Mouse (Mus musculus): ENCODE results near the gene Brd3.
"Not testable (repeated sequence)": the region's sequence is repeated elsewhere in the genome, so short reads cannot be mapped to it uniquely, and the experiment has no call there.

Brd3 gene

DNA sequence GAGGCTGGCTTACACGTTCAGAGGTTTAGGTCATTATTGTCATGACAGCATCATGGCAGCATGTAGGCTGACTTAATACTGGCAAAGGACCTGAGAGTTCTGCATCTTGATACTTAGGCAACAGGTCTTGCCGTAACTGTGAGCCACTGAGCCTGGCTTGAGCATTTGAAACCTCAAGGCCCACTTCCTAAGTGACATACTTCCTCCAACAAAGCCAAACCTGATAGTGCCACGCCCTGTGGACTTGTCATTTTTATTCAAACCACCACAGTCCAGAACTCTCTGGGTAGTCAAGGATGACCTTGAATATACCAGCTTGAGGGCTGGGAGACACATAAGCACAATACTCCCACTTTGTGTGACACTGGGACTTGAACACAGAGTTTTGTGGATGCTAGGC lies 5.4 kb upstream of the Brd3 start:
- peak; percentile 90 for DNase-seq (ENCODE audit: low read depth)

DNA sequence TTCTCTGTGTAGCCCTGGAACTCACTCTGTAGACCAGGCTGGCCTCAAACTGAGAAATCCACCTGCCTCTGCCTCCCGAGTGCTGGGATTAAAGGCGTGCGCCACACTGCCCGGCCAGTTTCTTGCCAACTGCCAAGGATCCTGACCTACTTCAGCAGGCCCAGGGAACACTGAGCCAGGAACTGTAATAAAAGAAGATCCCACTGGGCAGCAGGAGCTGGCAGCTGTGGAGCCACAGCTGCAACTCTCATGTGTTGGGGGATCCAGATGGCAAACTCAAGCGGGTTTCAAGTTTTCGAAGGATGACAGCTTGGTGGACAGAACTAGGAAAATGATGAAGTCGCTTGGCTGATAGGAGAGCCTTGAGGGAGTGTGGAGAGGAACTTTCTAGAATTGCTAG lies 3.2 kb upstream of the Brd3 start:
- no peak for DNase-seq (ENCODE audit: low read depth)

DNA sequence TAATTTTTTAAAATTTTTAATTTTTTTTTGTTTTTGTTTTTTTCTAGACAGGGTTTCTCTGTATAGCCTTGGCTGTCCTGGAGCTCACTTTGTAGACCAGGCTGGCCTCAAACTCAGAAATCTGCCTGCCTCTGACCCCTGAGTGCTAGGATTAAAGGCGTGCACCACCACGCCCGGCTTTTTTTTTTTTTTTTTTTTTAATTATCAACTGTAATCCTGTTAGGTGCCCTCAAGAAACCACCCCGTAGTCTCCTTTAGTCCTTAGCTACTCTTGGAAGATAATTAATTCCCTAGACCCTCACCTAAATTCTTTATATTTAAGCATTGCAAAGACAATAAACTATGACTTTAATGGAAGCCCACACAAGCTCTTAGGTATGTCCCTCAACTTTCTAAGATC lies 804 bp downstream of the Brd3 start:
- DNase-seq (ENCODE audit: low read depth) = not testable (repeated sequence)

DNA sequence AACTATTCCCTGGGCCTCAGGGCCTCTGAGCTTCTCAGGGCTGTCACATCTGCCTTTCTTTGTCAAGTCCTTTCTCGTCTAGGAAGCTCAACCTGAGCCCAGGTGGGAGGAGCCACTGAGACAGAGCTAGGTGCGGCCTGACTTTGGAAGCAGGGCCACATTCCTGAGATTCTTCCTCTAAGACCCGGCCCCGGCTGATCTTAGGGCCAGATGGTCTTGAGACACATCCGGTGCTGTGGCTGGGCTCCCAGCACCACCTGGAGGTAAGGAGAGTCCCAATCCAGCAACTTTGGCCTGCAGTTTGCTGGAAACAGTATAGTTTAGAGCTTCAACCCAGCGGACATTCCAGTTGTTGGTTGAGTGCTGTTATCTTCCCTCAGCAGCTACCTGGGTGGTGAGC lies 1.9 kb downstream of the Brd3 start:
- DNase-seq (ENCODE audit: low read depth) = no peak

DNA sequence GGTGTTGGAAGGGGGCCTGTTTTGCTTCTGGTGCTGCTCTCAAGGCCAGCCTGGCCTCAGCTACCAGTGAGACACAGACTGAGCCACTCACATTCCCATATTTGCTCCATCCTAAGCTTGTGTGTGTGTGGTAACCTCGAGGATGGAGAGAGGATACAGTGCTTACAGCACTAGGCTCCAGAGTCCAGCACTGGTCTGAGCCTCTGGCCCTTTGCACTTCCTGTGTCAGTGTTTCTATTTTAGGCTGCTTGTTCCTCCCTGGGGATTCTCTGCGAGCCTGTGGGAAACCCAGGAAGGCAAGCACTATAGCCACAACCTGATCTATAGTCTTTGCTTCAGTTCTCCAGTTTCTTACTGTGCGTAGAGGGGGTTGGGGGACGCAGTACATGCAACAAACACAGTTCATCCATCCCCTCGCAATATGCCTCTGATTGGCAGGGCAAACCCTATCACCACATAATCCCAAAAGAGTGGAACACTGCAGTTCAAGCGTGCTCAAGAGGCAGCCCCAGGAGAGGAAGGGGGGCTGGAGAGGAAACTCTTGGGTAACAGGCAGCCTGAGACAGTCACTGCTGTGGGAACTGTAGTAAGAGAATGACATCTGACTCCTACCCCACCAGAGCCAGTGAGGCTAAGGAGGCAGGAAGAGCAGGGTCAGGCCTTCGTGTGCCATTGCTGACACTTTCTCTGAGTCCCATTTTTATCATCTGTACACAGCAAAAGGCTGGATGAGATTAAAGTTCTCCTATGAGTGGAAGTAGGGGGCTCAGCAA lies 3.2 kb downstream of the Brd3 start:
- peak; percentile 85 for DNase-seq (ENCODE audit: low read depth)

DNA sequence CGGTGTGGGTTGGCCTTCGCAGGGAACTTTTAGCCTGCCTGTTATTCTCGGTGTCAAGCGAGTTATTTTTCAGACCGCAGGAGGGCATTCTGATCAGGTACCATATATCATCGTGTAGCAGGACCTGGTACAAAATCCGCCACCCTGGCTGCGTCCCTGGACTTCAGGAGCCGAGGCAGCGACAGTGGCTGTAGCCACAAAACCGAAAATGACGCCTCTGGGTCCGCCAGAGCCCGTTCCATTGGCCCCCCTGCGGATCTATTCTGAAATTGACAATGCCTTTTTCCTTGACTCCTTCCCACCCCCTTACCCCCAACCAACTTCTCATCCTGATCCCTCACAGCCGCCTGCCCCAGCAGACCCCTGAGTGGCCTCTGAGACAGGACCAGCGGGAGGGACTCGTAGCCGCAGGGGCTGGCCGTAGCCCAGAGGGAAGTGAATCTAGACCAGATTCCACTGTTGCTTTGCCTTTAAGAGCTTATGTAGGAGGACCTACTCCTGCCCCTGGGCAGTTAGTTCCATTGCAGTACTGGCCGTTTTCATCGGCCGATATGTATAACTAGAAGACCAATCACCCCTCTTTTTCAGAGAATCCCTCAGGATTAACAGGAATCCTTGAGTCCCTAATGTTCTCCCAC lies 11.0 kb downstream of the Brd3 start:
- DNase-seq (ENCODE audit: low read depth) = no peak

DNA sequence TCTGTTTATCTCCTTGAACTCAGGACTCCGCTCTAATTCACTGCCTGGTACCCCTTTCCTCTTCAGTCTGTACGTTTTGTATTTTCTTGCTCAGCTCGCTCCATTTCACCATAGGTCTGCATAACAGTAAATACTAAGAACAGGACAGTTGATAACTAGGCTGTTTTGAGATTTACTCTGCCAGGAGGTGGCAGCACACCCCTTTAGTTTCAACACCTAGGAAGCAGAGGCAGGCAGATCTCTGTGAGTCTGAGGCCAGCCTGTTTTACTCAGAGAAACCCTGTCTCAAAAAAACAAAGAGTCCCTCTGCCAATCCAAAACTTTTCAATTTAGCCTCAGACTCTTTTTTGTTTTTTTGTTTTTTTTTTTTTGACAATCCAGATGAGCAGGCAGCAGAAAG lies 13.5 kb downstream of the Brd3 start:
- DNase-seq (ENCODE audit: low read depth) = peak; percentile 62

DNA sequence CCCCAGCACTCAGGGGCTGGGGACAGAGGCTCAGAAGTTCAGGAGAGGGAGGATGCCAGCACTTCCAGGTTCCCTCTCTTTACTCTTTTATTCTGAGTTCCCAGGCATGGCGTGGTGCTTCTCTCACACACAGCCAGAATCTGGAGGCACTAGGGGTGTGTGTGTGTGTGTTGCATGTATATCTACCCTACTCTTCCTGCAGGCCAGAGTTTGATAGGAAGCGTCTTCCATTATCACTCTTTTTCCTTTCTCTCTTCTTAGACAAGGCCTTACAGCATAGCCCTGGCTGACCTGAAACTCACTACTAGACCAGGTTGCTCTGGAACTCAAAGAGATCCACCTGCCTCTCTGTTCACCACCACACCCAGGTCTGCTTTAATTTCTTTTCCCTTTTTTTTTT lies 16.5 kb downstream of the Brd3 start:
- no peak for DNase-seq (ENCODE audit: low read depth)

DNA sequence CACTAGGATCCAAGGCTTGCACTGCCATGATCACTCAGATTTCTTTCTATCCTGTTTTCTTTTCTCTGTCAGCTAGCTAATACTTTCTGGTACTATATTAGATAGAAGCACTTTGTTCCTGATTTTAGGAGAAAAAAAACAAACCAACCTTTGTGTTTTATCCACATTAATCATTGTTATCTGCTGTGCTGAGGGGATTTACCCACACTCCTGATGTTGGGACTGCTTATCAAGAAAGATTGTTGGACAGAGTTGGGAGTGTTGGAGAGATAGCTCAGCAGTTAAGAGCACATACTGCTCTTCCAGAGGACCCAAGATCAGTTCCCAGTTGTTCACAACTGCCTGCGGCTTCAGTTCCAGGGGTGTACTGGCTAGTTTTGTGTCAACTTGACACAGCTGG lies 19.1 kb downstream of the Brd3 start:
- DNase-seq (ENCODE audit: low read depth) = no peak

DNA sequence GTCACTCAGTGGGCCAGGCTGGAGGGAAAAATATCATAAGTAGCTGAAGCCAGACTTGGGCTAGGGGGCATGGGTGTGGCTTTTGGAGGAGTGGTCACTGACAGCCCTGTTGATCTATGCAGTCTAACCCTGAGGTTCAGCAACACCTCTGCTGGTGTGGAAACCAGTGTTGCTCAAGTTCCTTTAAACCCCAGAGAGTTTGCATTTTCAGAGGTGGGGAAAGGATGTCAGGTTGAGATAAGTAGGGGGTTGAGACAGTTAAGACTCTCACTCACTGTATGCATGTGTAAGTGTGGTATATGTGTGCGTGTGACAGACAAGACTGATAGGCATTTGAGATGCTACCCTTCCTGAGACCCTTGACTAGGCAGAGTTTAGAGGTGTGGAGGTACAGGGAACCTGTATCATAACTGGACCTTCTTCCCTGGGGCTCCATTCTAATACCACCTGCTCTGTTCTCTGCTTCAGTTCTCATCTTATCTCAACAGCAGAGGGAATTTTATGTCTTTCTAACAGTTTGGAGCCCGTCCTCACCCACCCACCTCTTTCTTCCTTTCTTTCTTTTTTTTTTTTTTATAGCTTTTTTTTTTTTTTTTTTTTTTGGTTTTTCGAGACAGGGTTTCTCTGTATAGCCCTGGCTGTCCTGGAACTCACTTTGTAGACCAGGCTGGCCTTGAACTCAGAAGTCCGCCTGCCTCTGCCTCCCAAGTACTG lies 20.0 kb downstream of the Brd3 start:
- DNase-seq (ENCODE audit: low read depth) = peak; percentile 93

DNA sequence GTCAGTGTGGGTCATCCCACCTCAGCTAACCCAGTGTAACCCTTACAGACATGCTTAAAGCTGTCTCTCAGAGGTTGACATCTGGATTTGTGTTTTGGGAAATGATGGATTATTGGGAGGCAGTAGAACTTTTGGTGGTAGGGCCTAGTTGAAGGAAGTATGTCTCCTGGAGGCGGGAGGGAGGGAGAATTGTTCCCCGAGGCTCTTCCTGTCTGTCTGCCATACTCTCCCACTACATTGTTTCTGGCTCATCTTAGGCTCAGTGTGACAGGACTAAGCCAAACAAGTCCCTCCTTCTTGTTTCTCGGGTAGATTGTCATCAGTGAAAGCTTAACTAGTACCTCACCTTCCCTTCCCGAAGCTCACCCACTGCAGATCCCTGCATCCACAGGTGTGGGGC lies 20.7 kb downstream of the Brd3 start:
- DNase-seq (ENCODE audit: low read depth) = no peak

DNA sequence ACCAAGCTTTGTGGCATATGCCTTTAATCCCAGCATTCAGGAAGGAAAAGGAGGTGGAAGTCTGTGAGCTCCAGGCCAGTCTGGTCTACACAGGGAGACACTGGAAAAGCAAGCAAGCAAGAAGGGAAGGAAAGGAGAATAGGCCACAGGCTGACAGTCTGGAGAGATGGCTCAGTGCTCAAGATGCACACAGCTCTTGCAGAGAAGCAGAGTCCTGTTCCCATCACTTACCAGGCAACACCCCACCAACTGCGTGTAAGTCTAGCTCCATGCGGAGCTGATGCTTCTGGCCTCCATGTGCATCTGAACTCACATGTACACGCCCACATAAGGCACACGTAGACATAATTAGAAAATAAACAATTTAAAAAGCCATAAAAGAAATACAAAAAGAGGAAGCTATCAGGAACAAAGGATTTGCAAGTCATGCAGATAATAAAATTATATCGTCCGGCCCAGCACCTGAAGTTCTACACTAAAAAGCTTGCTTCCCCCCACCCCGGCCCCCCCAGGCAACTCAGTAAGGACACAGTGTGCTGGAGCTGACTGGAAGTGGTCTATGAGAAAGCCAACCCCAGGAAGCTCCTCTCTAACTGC lies 25.1 kb downstream of the Brd3 start:
- peak; percentile 65 for DNase-seq (ENCODE audit: low read depth)

DNA sequence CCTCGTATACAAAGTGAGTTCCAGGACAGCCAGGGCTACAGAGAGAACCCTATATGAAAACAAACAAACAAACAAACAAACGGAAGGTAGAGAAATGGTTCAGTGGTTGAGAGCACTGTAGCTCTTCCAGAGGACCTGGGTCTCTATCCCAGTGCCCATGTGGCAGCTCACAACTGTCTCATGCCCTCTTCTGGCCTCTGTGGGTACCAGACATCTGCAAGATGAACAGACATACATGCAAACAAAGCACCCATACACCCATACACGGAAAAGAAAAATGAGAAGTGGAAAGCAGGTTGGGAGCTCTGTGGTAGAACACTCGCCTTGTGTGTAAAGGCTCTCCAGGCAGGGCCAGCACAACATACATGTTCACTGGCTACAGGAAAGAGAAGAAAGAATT lies 27.1 kb downstream of the Brd3 start:
- DNase-seq (ENCODE audit: low read depth) = peak; percentile 63

DNA sequence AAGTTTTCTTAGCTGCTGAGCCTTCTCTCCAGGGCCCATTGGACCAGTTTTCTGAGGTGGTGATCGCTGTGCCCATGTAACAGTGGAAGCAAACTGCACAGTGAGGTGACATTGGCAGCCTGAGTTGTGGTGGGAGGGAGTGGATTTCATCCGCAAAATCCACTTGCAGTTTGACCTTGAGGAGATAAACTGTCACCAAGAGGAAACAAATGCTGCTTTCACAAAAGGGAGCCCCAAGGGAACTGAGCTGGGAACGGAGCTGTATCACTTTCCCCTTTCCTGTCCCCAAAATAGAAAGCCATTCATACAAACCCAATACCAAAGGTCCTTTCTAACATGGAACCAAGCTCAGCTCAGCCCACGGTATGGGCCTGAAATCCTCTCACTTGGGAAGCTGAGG lies 27.6 kb downstream of the Brd3 start:
- DNase-seq (ENCODE audit: low read depth) = peak; percentile 49

DNA sequence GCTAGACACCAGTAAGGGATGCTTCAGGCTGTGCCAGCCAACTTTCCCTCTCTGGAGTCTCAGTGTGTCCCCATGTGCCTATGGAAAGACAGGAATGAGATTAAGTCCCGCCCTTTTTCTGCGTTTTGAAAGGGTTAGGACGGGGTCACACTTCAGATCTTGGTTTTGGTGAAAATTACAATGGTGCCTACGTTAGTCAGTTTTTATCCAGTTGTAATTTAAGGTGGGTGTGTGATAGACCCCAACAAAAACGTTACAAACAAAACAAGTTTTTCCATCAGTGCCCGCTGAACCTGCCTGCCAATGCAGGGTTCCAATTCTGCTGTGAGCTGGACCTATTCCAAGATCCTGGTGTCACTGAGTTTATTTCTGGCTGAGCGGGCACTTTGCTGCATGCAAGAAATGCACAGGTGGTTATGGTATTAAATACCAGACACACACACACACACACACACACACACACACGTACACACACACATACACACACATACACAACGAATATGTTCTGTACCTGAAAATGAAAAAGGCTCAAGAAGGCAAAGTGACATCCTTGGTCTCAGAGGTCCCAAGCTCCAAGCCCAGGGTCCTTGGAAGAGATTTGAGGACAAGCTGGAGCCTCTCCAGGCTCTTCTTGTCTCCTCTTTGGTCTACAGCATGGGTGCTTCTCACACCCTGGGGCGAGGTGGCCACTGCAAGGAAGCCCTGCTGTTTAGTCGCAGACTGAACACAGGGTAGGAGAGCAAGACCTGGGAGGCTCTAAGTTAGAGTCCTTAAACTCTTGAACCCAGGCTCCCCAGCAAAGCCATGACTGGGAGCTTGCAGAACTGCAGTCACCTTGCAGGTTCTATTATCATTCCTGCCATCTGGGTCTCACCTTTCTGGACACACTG lies 30.9 kb downstream of the Brd3 start:
- no peak for DNase-seq (ENCODE audit: low read depth)

DNA sequence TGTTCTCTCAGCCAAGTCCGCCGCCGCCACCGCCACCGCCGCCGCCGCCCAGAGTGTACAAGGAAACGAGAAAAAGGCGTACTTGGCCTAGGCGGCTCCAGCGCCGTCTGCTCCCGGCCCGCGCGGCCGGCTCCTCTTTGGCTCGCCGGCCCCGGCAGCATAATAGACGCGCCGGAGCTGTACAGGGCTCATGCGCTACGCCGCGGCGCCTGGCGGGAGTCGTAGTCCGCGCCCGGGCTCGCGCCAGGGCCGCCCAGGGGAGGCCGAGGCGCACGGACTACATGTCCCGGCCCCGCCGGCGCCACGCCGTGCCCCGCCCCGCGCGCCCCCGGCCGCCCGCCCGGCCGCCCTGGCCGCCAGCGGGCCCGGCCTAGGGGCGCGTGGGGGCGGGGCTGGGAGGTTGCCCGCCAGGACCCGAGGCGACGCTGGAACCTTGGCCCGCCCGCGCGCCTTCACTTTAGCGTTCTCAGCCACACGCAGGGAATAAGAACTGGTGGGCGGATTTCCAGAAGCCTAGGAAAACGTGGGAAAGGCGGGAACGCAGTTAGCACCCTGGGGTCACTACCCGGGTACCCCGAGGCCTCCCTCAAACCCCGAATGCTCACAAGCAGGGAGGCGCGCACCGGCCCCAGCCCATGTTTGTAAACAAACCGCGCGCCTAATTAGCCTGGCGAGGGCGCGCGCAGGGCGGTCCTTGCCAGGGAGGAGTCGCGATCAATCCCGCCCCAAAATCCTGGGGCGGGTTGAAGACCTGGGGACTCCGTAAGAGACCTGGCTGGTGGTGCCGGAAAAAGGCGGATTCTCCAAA lies 31.8 kb downstream of the Brd3 start:
- DNase-seq (ENCODE audit: low read depth) = peak; percentile 88

DNA sequence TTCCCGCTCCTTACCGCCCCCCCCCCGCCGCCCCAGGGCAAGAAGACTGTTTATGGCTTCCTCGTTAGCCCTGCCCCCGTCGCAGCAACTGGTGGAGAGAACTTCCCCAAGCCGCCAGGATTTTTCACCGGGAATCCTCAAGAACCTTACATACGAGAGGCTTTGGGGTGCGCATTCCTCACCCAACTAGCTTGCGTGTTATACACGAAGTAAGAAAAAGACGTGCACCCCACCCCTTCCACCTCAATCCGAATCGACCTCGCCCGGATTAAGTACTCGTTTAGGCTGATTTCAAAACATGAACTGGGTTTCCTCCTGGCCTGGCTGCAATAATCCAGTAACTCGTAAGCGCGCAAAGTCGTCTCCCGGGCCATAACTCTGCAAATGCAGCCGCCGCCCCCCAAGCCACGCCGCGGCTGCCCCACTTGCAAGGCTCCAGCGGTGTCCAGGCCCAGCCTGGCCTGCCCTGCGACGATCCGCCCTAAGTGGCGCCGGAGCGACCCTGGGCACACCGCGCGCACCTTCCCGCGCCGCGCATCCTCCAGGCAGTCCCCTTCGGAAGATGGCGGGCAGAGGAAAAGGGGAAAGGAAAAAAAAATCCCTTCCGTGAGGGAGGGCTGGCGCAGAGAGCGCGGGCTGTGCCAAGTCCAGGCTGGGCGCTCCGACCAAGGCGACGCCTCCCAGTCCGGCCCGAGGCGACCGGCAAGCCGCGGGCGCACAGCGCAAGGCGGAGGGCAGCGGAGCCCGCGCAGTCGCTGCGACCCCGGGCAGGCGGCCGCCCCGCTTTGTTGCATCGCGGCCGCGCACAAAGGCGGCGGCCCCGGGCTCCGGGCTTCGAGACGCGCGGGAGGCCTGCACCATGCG lies 32.6 kb downstream of the Brd3 start:
- peak; percentile 59 for DNase-seq (ENCODE audit: low read depth)

DNA sequence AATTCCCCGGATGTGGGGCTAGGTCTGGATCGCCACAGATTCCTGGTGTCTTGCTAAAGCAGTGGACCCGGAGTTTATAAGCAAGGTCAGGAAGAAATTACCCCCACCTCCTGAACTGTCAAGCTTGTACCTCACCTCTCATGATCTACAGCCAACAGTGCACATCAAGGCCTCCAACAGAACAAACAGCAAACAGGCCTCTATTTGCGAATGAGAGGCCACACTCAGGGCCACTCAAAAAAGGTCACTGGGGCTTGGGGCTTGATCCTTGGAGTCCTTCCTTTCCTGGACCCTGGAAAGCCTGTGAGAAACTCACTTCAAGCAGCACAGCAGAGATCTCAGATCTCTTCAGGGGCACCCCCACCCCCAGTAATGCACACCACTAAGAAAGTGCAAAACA lies 33.6 kb downstream of the Brd3 start:
- DNase-seq (ENCODE audit: low read depth) = no peak

DNA sequence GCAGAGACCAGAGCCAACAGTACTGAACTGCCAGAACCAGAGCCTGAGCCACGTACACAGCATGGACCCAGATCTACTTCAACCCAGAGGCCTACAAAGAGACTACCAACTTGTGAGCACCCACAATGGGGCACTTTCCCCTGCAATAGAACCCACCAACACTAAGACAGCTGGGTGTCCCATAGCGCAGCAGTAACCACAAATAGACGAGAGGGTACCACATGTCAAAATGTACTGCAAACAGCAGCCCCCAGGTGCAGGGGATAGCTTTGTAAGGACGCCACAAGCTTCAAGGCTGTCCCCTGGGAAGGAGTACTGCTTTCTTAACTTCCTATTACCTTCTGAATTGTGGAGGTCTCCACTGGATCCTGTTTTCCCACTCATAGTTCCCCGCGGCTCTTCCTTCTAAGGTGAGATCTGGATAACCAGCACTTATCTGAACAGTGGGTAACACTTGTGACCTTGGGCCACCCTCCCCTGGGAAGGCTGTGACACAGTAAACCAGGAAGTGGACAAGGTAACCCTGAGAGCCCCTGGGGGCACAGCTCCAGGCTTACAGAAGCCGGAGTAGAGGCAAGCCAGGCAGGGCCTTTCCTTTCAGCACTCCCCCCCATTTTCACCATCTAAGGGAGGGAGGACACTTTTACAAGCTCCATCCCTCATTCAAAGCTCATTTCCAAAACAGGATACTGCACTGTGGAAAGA lies 34.2 kb downstream of the Brd3 start:
- DNase-seq (ENCODE audit: low read depth) = no peak

Measured in 416B (cell line).